Mouse (Mus musculus): ENCODE measurements around the gene Lipt2.

GRCm38 (mm10) chr7:100207886-100208285 is 48.8 kb downstream of the Lipt2 start:
- no peak for TF ChIP-seq CTCF (IDR thresholded peaks at IDR 0.05; ENCODE audit: control insufficient read depth, insufficient read depth, insufficient read length)
- TF ChIP-seq CEBPB (IDR thresholded peaks at IDR 0.05; ENCODE audit: low read depth), result no peak
- no peak for TF ChIP-seq MYOG (IDR thresholded peaks at IDR 0.05; ENCODE audit: control insufficient read depth, extremely low read depth, insufficient read length)
- no peak for TF ChIP-seq MYOD1 (IDR thresholded peaks at IDR 0.05; ENCODE audit: control insufficient read depth, insufficient read length, low read depth)
